Mouse (Mus musculus) layer of hippocampus, adult 8-10 months (tissue): ENCODE data around the gene Immp2l. TPM values are rescaled to one million over a fixed set of nuclear protein-coding genes. Genes with fewer than 3 reads are reported as not detected.
"Not testable (repeated sequence)": the region's sequence is repeated elsewhere in the genome, so short reads cannot be mapped to it uniquely, and the experiment has no call there.

Source experiments
- DNase-seq, 2 experiments: peaks; one replicate each; pipeline ENCODE4 v3.0.0; 2022; ENCODE audit warnings: low spot score in 2 of 2
- total RNA-seq, 4 experiments: library from RNA; stranded (reverse); gene quantifications; 2 replicates each; pipeline ENCODE4 v1.2.4; 2022

Gene Immp2l
- total RNA-seq, 4 experiments from 2014 or later: 4.8 to 8.9 (median 5.4) TPM

DNA sequence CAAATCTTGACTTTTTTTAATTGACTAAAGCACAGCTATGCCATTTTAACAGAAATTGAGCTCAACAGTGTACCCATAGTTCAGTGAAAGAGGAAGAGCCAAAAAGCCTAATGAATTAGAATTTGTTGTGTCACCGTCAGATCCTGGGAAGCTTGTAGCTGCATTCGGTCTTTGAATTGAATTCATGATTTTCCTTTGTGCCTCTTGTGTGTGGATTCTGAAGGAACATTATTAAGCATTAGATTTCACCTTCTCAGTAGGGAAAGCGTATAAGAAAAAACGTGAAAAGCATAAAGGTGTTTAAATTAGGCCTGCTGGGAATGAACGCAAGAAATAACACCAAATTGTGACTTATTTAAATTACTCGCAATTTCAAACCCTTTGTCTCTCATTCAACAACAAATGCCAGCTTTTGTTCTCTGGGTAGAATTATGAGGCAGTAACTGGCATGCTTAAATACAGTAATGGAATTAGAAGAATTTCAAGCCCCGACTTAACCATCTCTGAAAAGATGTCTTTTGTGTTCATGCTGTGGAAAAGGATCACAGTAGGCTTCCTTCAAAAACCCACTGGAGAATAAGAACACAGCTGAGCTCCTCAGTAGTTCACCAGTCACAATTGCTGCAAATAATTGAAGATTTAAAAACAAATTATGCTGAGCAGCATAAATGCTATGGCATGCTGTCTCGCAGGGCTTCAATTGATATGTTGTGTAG lies 626.1 kb downstream of the Immp2l start:
- no peak for DNase-seq

GRCm38 (mm10) chr12:41668280-41668679 lies 644.4 kb downstream of the Immp2l start:
- no peak for DNase-seq

- DNase-seq: no peak
Measured at GRCm38 (mm10) chr12:41669481-41669880, 645.6 kb downstream of the Immp2l start.

DNA sequence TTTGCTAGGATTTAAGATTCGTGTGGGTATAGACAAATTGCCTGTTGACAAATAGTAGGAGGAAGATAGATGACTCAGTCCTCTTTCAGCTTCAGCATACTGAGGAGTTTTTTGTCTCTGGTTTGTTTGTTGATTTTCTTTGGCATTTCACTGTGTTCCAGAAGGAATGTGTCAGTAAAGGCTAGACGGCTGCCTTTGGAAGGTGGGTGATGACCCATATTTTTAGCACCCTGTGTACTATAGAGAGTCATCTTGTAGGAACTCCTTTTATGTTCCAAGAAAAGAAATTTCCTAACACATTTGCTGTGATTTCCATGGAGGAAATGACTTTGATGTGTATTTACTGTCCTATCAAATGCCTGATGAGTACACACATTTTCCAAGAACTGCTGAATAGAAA lies 651.0 kb downstream of the Immp2l start:
- no peak for DNase-seq

DNA sequence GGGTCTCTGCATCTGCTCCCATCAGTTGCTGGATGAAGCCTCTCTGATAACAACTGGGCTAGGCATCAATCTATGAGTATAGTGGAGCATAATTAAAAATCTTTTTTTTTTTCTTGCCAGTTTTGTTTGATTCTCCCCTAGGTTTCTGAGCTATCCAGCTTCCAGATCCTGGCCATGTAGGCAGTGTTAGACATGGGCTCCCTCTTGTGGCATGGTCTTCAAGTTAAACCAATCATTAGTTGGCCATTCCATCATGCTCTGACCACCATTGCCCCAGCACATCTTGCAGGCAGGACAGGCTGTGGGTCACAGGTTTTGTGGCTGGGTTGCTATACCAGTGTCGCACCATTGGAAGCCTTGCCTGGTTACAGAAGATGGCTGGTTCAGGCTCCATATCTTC lies 656.3 kb downstream of the Immp2l start:
- peak in 1 of 2 experiments; percentile 15 for DNase-seq

DNA sequence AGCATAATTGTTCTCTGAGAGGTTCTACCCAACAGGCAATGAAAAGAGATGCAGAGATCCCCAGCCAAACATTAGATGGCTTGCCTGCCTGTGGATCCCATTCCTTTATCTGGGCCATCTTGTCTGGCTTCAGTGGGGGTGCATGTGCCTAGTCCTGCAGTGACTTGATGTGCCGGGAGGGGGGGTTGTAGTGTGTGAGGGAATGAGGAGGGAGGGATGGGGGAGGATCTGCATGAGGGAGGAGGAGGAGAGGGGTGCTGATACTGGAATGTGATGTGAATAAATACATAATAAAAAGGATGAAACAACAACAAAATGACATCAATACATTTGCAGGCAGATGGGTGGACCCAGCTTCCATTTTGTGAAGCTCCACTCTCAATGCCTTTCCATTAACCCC lies 658.3 kb downstream of the Immp2l start:
- DNase-seq: no peak

- DNase-seq: no peak
Measured at GRCm38 (mm10) chr12:41689809-41690208, 665.9 kb downstream of the Immp2l start.

DNA sequence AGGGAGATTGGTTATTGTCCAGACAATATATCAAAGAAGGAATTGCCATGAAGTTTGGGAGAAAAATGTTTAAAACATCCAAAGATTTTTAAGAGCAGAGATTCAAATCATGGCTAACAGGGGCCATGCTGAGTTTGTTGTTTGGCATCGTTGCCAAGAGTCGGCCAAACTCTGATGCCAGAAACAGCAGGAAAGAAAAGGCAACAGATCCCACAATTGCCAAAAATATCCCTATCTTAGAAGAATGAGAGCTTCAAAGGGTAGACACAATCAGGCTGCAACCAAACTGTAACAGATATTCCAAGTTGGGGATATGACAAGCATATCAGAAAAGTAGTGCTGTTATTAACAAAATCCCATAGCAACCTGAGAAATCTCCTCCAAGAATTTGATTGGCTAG lies 686.7 kb downstream of the Immp2l start:
- DNase-seq: no peak

DNA sequence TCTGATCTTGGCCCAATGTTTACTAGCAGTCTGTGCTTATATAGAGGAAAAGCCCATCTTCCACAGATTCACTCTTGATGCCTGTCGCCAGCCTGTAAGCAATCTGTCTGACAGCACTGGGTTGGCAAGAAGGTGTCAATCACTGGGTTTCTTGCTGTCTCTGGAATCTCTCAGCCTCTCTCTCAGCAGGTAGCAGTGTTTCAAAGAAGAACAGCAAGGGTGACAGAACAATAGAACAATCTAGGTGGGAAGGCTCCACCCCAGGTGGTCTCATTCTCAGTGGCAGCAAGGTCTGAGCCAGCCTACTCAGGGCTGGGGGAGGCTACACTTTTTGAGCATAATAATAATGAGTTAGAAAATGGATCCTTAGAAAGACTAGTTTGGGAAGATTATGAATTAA lies 693.1 kb downstream of the Immp2l start:
- no peak for DNase-seq

GRCm38 (mm10) chr12:41724585-41724984 lies 700.7 kb downstream of the Immp2l start:
- no peak for DNase-seq

- DNase-seq: no peak
Measured at GRCm38 (mm10) chr12:41726720-41727119, 702.8 kb downstream of the Immp2l start.

DNA sequence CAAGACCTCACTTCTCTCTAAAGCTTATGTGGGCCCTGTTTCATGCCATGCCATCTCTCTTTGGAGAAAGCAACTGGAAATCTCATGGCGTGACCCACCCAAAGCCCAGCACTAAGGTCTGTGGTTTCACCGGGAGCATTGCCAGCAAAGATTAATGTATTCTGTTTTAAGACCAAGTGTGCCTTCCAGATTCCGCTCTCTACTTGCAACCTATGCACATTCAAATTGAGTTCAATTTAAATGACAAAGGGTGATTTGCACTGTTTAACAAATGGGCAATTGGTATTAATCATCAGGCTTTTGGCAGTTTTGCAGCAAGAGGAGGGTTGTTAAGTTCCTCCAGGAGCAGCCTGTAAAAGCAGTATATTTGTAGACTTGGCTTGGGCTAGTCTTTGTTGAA lies 703.3 kb downstream of the Immp2l start:
- DNase-seq: no peak

DNA sequence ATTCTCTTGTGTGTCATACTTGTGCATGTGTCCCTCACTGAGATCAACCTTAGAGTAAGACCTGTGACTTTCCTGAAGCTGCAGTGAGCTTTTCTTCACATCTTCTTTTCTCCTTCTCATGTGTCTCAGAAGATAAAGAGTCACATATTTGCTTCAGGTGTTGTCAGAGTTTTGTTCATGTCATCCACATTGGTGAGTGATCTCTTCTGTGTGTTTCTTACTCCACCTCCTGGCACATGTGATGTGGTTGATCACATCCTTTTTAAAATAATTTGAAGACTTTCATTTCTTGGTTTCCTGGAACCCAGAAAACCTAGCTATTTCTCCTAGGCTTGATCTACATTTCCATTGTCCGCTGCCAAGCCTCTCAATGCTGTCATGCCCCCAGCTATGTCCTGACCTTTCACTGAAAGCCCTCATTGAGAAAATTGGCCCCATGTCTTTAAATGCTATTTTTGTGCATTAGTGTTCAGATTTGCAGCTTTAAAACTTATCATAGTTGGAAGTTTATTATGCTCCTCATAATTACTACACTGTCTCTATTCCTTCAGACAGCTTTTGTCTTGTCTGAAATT lies 704.0 kb downstream of the Immp2l start:
- no peak for DNase-seq

- no peak for DNase-seq
Measured at GRCm38 (mm10) chr12:41728467-41728866, 704.6 kb downstream of the Immp2l start.

DNA sequence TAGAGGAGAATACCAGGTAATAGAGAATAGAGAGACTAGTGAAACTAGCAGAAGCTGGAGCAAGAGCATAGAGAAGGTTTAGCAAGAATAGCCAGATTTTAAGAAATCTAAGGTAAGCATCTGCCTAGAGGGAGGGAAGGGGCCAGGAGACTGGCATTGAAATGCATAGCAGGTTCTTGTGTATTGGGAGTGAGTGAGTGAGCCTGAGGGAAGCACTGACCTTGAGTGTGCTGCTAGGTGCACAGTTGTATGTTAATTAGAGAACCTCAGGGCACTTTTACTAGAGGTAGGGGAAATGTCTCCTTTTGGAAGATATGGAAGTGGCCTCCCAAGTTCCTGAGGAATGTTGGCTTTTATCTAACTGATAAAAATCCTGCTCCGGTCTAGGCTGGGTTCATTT lies 705.9 kb downstream of the Immp2l start:
- DNase-seq: no peak

DNA sequence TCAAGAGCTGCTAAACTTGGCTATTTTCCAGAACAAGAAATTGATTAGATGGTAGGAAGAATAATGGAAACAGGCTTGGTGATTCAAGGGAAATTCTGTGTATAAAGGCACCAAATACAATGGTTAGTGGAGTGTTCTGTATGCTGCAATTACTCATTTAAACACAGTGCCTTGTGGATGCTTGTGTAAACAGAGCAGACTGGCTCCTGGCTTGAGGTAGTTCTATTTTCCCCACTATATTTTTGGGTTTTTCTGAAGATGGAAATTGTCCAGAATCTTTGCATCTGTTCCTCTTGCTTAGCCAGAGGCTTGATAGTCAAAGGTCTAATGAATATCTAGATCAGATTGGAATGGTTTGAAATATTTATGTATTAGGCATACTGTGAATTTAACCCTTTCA lies 709.3 kb downstream of the Immp2l start:
- DNase-seq: no peak

- DNase-seq: no peak
Measured at GRCm38 (mm10) chr12:41742887-41743286, 719.0 kb downstream of the Immp2l start.

GRCm38 (mm10) chr12:41763396-41763795 lies 739.5 kb downstream of the Immp2l start:
- DNase-seq: no peak

- DNase-seq: no peak
Measured at GRCm38 (mm10) chr12:41773961-41774360, 750.1 kb downstream of the Immp2l start.

GRCm38 (mm10) chr12:41774623-41775323 lies 750.9 kb downstream of the Immp2l start:
- DNase-seq: no peak

- DNase-seq: not testable (repeated sequence)
Measured at GRCm38 (mm10) chr12:41777762-41778161, 753.9 kb downstream of the Immp2l start.

GRCm38 (mm10) chr12:41793681-41794080 lies 769.8 kb downstream of the Immp2l start:
- not testable (repeated sequence) for DNase-seq

DNA sequence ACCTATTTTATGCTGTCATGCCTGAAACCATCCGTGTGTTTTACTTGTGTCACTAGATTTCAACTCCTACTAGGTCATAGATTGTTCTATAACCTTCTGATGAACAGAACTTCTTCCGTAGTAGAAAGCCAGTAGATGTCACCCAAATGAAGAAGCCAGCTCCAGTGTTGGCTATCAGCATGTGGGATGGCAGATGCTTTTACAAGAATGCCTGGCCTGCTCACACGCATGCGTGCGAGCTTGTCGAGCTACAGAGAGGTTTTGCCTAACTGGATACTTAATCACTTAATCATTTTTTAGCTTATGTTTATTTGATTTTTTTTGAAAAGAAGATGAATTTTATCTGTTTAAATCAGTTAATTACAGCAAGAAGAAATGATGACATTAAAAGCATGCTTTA lies 805.6 kb downstream of the Immp2l start:
- peak; percentile 11 to 21 for DNase-seq
